Mouse (Mus musculus) neural tube, embryonic 13.5 days (tissue): Measurements from ENCODE around the gene Snta1. TPM values are rescaled to one million over a fixed set of nuclear protein-coding genes. Genes with fewer than 3 reads are reported as not detected.

Experiments
- ATAC-seq: fragments of 200-750 bp; cut with Nextera tagmentation; 2 replicates; pipeline ENCODE4 v1.8.0; 2017; ENCODE audit warnings: low read depth, mild to moderate bottlenecking, moderate TSS enrichment, moderate library complexity
- H3K27ac ChIP-seq: fragments of 300-500 bp; sonication (generic); replicated peaks from 2 replicates; pipeline ENCODE4 v1.5.1; 2015; ENCODE audit warnings: moderate library complexity, mild to moderate bottlenecking, inconsistent platforms
- H3K27me3 ChIP-seq: fragments of 300-500 bp; sonication (generic); 2 replicates; pipeline ENCODE4 v1.6.1; 2015; ENCODE audit warnings: mild to moderate bottlenecking, inconsistent platforms
- H3K36me3 ChIP-seq: fragments of 300-500 bp; sonication (generic); 2 replicates; pipeline ENCODE4 v1.6.1; 2015; ENCODE audit warnings: mild to moderate bottlenecking, inconsistent platforms
- H3K4me1 ChIP-seq: fragments of 300-500 bp; sonication (generic); replicated peaks from 2 replicates; pipeline ENCODE4 v1.6.1; 2015; ENCODE audit warnings: inconsistent platforms
- H3K4me2 ChIP-seq: fragments of 300-500 bp; sonication (generic); 2 replicates; pipeline ENCODE4 v1.6.1; 2015; ENCODE audit warnings: inconsistent platforms, mild to moderate bottlenecking, moderate library complexity
- H3K4me3 ChIP-seq: fragments of 300-500 bp; sonication (generic); 2 replicates; pipeline ENCODE4 v1.5.1; 2015; ENCODE audit warnings: mild to moderate bottlenecking, inconsistent platforms
- H3K9ac ChIP-seq: fragments of 300-500 bp; sonication (generic); 2 replicates; pipeline ENCODE4 v1.6.1; 2015; ENCODE audit warnings: moderate library complexity, mild to moderate bottlenecking, inconsistent platforms
- H3K9me3 ChIP-seq: fragments of 300-500 bp; sonication (generic); 2 replicates; pipeline ENCODE4 v1.6.1; 2016; ENCODE audit warnings: inconsistent platforms
- WGBS: fragments of 180-500 bp; shearing (Covaris S2); methylation state at CpG from one replicate; pipeline ENCODE4 v1.1.7; 2015; 5-methylcytosine and 5-hydroxymethylcytosine counted together
- polyA plus RNA-seq: library from polyadenylated mRNA; unstranded; fragments of >200 nt; fragmentation: Nextera tagmentation; extraction: Ambion mirVana; gene quantifications from 2 replicates; pipeline ENCODE4 v1.2.1, GENCODE M21; 2015

Snta1 gene
- polyA plus RNA-seq, 1 experiment from 2014 or later = 7.7 TPM

DNA sequence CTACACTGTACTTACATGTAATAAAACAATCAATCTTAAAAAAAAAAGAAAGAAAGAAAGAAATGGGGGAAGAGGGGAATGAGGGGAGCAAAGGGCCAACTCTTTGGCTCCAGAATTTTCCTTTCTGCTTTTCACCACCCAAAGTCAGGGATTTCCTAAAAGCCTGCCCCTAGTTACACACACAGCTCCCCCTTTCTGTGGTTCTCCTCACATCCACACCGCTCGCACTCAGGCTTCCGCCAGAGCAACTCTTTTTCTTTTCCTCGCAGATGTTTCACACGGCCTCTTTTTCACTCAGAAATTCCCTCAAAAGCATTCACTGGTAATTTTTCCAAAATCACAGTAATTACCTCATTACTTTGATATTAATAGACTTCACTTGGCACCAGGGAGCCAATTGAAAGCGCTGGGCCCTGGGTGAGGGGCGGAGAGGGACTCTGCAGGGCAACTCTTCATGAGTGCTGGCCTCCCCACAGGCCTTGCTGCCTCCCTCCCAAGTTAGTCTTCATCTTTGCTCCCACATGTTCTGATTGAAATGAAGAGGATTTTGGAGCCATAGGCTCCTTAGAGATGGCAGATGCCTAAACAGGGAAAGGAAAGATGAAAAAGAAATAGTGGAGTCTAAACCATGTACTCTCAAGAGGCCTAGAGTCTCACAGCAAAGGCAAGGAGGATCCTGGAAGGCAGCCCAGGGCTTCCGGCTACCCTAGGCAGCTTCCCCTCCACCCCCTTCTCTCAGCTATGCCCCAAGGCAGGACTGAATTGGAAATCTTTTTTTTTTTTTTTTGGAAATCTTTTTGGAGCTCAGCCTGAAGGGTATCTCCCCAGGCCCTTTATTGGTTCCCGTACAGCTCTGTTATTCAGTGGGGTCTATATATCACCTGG, 12.0 kb upstream of the Snta1 start:
- H3K4me1 ChIP-seq = peaks cover 21% of the 10 kb centered on the region
- 0 out of 2 replicates have a peak overlapping the region, but pooled peaks have one; percentile 13 for H3K27ac ChIP-seq
- no peaks in the 10 kb centered on the region for H3K9me3 ChIP-seq
- no peak for ATAC-seq
- no peak overlapping the region for H3K4me2 ChIP-seq
- H3K27me3 ChIP-seq = no peaks in the 10 kb centered on the region
- 64% methylated on average over 9 of the region's 9 CpGs for WGBS
- no peak overlapping the region for H3K9ac ChIP-seq
- H3K4me3 ChIP-seq = no peak overlapping the region
- no peaks in the 10 kb centered on the region for H3K36me3 ChIP-seq

DNA sequence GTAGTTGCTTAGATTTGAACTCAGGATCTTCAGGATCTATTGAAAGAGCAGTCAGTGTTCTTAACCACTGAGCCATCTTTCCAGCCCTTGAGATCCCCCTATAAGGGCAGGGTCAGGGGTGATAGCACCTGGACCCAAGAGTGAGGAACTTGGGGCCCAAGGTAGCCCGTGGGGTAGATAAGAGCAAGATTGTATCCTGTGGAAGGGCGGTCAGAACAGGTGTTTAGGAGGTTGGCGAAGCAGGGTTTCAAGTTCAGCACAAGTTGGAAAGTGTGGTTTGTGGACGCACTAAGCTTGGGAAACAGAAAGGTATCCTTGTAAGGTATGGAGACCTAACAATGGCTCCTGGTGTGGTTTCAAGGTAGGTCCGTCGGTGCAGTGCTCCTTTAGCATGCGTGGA, 10.1 kb upstream of the Snta1 start:
- no peaks in the 10 kb centered on the region for H3K9me3 ChIP-seq
- WGBS = 94% methylated on average over 7 of the region's 7 CpGs
- no peak overlapping the region for H3K9ac ChIP-seq
- H3K27me3 ChIP-seq = no peaks in the 10 kb centered on the region
- no peaks in the 10 kb centered on the region for H3K36me3 ChIP-seq
- H3K4me2 ChIP-seq = no peak overlapping the region
- no peak overlapping the region for H3K27ac ChIP-seq
- peaks cover 21% of the 10 kb centered on the region for H3K4me1 ChIP-seq
- H3K4me3 ChIP-seq = no peak overlapping the region
- no peak for ATAC-seq

DNA sequence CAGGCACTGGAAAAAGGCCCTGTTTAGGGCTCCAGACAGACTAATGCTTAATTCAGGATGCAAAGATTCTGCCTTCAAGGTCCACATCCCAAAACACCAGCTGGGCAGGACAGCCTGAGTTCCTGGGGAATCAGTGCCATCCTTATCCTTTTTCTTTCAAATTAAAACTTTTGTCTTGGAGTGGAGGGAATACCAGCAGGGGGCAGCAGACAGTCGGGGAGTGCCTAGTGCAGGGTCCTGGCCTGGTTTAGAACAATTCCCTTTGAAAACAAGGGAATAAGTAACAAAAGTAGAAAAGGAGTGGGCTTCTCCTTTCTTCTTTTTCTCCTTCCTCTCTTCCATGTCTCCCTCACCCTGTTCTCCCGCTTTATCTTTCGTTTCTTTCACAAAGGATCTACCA, 9.2 kb upstream of the Snta1 start:
- no peak for ATAC-seq
- Histone ChIP-seq H3K4me2 (no peak overlapping the region), H3K4me1 (peaks cover 21% of the 10 kb centered on the region), H3K9ac (no peak overlapping the region), H3K27ac (no peak overlapping the region), H3K27me3 (no peaks in the 10 kb centered on the region), H3K36me3 (no peaks in the 10 kb centered on the region), H3K9me3 (no peaks in the 10 kb centered on the region), H3K4me3 (no peak overlapping the region)
- 17% methylated on average over 3 of the region's 3 CpGs for WGBS

DNA sequence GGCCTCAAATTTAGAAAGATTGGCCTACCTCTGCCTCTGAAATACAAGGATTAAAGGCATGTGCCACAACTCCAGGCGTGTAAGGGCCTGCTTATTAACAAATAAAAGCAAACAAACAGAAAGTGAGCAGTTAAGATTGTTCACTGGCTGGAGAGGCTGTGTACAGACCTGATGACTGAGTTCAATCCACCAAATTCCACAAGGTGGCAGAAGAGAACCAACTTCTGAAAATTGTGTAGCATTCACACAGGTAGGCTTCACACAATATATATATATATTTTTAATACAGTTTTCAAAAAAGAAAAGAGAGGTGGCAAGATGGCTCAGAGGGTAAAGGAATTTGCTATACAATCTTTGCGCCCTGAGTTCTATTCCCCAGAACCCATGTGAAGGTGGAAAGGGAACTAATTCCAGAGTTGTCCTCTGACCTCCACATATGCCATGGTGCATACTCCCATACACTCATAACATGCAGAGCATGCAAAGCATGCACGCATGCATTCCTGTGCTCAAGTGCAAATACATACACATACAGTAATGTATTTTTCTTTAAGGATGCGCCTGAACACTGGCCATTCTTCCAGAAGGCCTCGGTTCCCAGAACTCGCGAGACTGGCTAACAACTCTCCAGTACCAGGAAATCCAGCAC, 4.2 kb upstream of the Snta1 start:
- no peaks in the 10 kb centered on the region for H3K36me3 ChIP-seq
- peaks cover 10% of the 10 kb centered on the region for H3K4me1 ChIP-seq
- no peak overlapping the region for H3K9ac ChIP-seq
- H3K4me3 ChIP-seq = no peak overlapping the region
- ATAC-seq = no peak
- no peaks in the 10 kb centered on the region for H3K9me3 ChIP-seq
- peaks cover 24% of the 10 kb centered on the region for H3K27me3 ChIP-seq
- H3K27ac ChIP-seq = no peak overlapping the region
- 71% methylated on average over 7 of the region's 7 CpGs for WGBS
- no peak overlapping the region for H3K4me2 ChIP-seq

DNA sequence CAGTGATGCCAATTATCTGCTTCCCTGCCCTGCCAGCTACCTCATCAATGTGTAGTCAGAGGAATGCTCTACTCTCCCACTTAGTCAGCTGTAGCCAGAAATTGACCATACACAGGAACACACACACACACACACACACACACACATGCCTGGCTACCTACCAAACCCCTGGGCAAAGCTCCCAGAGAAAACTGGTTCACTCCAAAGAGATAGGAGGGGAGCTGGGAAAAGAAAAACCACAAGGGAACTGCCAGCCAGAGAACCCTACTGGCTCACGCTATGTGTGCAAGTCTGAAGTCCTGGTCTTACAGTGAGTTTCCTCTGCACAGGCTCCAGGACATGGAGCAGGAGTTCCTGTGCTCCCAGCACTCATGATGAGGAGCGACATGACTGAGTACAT, 2.5 kb upstream of the Snta1 start:
- H3K4me2 ChIP-seq = no peak overlapping the region
- no peaks in the 10 kb centered on the region for H3K9me3 ChIP-seq
- H3K36me3 ChIP-seq = no peaks in the 10 kb centered on the region
- H3K4me3 ChIP-seq = no peak overlapping the region
- no peak overlapping the region for H3K27ac ChIP-seq
- 56% methylated on average over 2 of the region's 2 CpGs for WGBS
- H3K27me3 ChIP-seq = peaks cover 29% of the 10 kb centered on the region
- H3K9ac ChIP-seq = no peak overlapping the region
- no peak for ATAC-seq
- H3K4me1 ChIP-seq = peaks cover 26% of the 10 kb centered on the region

DNA sequence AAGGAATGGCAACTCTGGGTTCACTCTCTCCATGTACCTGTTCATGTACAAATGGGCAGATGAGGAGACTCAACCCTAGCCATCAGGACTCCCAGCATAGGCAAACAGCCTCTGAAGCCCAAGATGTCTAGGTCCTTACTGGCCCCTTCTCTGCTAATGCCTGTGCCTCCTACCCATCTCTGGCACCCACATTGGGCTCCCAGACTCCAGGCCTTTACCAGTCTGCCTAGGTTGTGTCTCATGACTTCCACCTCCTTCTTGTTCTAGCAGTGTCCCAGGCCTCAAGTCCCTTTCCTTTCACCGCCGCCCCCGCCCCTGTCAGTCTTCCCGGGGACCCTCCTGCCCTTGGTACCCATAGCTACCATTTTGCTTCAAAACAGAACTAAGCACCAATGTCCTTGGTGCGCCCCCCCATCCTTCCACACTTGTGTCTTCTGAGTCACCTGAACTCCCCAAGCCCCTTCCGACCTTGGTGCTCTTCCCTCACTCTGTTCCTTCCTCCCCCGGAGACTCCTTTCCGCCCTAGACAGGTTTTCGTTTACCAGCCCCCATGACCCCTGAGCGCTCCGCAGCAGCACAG, 746 bp downstream of the Snta1 start:
- WGBS = 31% methylated on average over 11 of the region's 11 CpGs
- peak overlapping the region; percentile 72 for H3K4me2 ChIP-seq
- peak overlapping the region; percentile 33; the same call in 1 of the 2 replicates for H3K27ac ChIP-seq
- H3K4me1 ChIP-seq = peaks cover 46% of the 10 kb centered on the region
- ATAC-seq = no peak
- peaks cover 29% of the 10 kb centered on the region for H3K27me3 ChIP-seq
- H3K9me3 ChIP-seq = no peaks in the 10 kb centered on the region
- peak overlapping the region; percentile 78 for H3K9ac ChIP-seq
- peak overlapping the region; percentile 68 for H3K4me3 ChIP-seq
- no peaks in the 10 kb centered on the region for H3K36me3 ChIP-seq

DNA sequence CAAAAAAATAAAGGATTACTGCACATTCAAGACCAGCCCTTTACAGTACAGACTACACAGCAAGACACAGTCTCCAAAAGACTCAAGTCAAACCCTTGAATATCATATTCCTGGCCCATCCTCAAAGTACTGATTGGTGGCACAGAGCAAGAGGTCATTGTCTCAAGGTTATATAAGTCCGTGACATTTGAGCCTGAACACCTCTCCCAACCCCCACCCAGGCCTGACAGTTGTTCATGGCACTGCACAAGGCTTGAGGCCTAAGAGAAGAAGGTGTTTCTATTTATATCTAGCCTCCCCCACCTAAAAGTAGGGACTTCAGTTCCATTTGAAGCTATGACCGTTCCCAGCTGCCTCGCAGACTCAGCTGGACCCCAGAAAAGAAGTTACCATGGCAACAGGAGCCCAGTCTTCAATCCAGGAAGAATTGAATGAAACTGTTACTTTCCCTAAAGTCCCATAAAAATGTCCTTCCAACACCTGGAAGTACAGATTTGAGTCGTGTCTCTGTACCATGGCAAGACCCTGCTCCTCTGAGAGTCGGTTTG, 2.4 kb downstream of the Snta1 start:
- Histone ChIP-seq H3K36me3 (no peaks in the 10 kb centered on the region), H3K9ac (no peak overlapping the region), H3K9me3 (no peaks in the 10 kb centered on the region), H3K27ac (no peak overlapping the region), H3K27me3 (peaks cover 22% of the 10 kb centered on the region), H3K4me3 (no peak overlapping the region), H3K4me1 (peaks cover 46% of the 10 kb centered on the region), H3K4me2 (no peak overlapping the region)
- no peak for ATAC-seq
- 53% methylated on average over 5 of the region's 5 CpGs for WGBS

DNA sequence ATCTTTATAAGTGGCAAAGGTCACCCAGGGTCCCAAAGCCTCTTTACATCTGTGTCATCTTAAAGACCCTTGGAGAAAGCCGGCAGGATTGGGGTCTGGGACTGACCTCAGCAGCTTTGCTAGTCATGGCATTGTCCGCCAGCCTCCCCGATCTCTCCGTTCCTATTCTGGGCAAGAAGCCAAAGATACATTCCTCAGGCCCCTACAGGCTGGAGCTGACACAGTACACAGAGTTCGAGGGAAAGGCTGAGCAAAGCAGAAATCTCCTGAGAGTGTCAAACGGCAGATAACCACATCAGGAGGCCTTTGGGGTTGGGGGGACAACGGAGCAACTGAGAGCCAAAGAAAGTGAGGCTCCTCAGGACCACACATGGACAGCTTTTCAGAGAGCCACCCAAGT, 5.1 kb downstream of the Snta1 start:
- Histone ChIP-seq H3K4me2 (no peak overlapping the region), H3K36me3 (no peaks in the 10 kb centered on the region), H3K27ac (peak overlapping the region; percentile 46), H3K27me3 (peaks cover 7% of the 10 kb centered on the region; the same call in 1 of the 2 replicates), H3K9me3 (no peaks in the 10 kb centered on the region), H3K4me1 (peaks cover 41% of the 10 kb centered on the region), H3K4me3 (no peak overlapping the region), H3K9ac (no peak overlapping the region)
- WGBS = 21% methylated on average over 7 of the region's 7 CpGs
- peak; percentile 52; the same call in 1 of the 2 replicates for ATAC-seq

DNA sequence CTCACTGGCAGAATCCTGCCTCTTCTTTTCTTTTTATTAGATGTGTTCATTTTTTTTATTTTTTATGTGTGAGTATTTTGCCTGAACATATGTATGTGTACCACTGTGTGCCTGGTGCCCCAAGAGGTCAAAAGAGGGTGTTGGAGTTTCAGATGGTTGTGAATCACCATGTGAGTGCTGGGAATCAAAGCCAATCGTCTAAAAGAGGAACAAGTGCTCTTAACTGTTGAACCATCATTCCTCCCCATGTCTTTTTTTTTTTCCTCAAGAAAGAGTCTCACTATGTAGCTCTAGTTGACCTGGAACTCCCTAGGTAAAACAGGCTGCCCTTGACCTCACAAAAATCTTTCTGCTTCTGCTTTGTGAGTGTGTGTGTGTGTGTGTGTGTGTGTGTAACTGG, 5.9 kb downstream of the Snta1 start:
- Histone ChIP-seq H3K9me3 (no peaks in the 10 kb centered on the region), H3K9ac (no peak overlapping the region), H3K4me1 (peaks cover 35% of the 10 kb centered on the region), H3K4me2 (no peak overlapping the region), H3K4me3 (no peak overlapping the region), H3K36me3 (no peaks in the 10 kb centered on the region), H3K27ac (no peak overlapping the region), H3K27me3 (peaks cover 3% of the 10 kb centered on the region; the same call in 1 of the 2 replicates)
- no peak for ATAC-seq
- WGBS = 48% methylated on average over 1 of the region's 1 CpGs

DNA sequence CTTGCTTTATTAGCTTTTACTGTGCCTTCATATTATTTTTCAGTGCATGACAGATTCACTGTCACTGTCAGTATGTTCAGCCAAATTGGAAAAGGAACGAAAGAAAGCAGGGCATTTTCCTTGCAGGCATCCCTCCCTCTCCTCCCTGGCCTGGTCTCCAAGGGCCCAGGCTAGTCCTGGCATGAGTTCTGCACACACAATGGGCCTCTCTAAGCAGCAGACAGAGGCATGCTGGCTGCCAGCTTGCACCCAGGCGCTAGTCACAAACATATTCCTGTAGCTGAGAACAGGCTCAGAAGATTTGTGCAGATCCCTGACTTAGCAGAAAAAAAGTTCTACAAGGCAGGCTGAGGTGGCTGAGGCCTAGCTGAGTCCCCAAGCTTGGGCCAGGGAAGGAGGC, 8.6 kb downstream of the Snta1 start:
- peaks cover 14% of the 10 kb centered on the region for H3K4me1 ChIP-seq
- no peaks in the 10 kb centered on the region for H3K27me3 ChIP-seq
- no peak for ATAC-seq
- no peak overlapping the region for H3K9ac ChIP-seq
- WGBS = 73% methylated on average over 2 of the region's 2 CpGs
- H3K27ac ChIP-seq = peak overlapping the region; percentile 29; the same call in 1 of the 2 replicates
- H3K4me3 ChIP-seq = no peak overlapping the region
- no peaks in the 10 kb centered on the region for H3K9me3 ChIP-seq
- no peaks in the 10 kb centered on the region for H3K36me3 ChIP-seq
- H3K4me2 ChIP-seq = no peak overlapping the region

DNA sequence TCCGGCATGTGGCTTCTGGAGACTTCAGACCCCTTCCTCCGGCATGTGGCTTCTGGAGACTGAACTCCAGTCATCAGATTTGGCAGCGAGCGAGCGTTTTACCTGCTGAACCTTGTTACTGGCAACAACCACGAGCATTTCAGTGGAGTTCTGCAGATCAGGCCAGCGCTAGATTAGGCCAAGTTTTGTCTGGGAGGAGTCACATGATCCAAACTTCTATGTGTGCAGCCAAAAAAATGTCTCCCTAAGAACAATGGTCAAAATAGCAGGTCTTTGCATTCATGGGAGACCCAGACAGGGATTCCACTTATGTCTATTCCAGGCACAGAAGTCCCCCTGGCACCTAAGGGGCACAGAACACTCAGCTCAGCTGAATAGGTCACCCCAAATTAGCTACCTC, 9.6 kb downstream of the Snta1 start:
- ATAC-seq = no peak
- H3K27ac ChIP-seq = no peak overlapping the region
- no peaks in the 10 kb centered on the region for H3K27me3 ChIP-seq
- no peak overlapping the region for H3K9ac ChIP-seq
- no peak overlapping the region for H3K4me2 ChIP-seq
- 93% methylated on average over 7 of the region's 7 CpGs for WGBS
- no peak overlapping the region for H3K4me3 ChIP-seq
- H3K9me3 ChIP-seq = no peaks in the 10 kb centered on the region
- H3K36me3 ChIP-seq = no peaks in the 10 kb centered on the region
- H3K4me1 ChIP-seq = peaks cover 8% of the 10 kb centered on the region

DNA sequence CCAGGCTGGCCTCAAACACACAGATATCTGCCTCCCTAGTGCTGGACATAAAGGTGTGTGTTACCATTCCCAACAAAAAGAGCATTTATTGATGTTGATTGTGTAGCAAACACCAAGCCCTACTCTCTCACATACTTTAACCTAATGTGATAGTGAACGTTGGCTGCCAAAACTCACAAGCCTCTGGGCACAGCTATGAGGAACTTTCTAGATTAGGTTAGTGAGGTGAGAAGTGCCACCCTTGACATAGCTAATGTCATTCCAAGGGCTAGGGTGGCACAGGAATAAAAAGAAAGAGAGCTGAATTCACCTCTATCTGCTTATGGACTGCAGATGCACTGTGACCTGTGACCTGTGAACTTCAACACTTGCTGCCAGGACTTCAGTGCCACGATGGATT, 11.4 kb downstream of the Snta1 start:
- H3K27me3 ChIP-seq = no peaks in the 10 kb centered on the region
- WGBS = 91% methylated on average over 2 of the region's 2 CpGs
- no peak for ATAC-seq

More for the DNA sequence above, 11.4 kb downstream of the Snta1 start:
- Histone ChIP-seq H3K4me3 (no peak overlapping the region), H3K36me3 (no peaks in the 10 kb centered on the region), H3K9ac (no peak overlapping the region), H3K27ac (no peak overlapping the region), H3K9me3 (no peaks in the 10 kb centered on the region), H3K4me1 (no peaks in the 10 kb centered on the region), H3K4me2 (no peak overlapping the region)
